Mouse (Mus musculus) stomach, postnatal 0 days (tissue): ENCODE data around the gene Wasl. TPM values are rescaled to one million over a fixed set of nuclear protein-coding genes. Genes with fewer than 3 reads are reported as not detected.

Experiments
- ATAC-seq: fragments of 200-750 bp; cut with Nextera tagmentation; 2 replicates; pipeline ENCODE4 v1.8.0; 2017; ENCODE audit not compliant: low FRiP score, low TSS enrichment
- DNase-seq: peaks from one replicate; pipeline ENCODE4 v3.0.0-alpha.2; 2016; ENCODE audit warnings: low spot score
- H3K27ac ChIP-seq: fragments of 300-500 bp; sonication (generic); replicated peaks from 2 replicates; pipeline ENCODE4 v1.5.1; 2014; ENCODE audit warnings: mild to moderate bottlenecking, control low read depth
- H3K27me3 ChIP-seq: fragments of 300-500 bp; sonication (generic); 2 replicates; pipeline ENCODE4 v1.6.1; 2014; ENCODE audit warnings: low read length; ENCODE audit not compliant: control insufficient read depth, insufficient read depth
- H3K36me3 ChIP-seq: fragments of 300-500 bp; sonication (generic); 2 replicates; pipeline ENCODE4 v1.6.1; 2014; ENCODE audit warnings: low read length, mixed read lengths; ENCODE audit not compliant: control insufficient read depth, insufficient read depth
- H3K4me1 ChIP-seq: fragments of 300-500 bp; sonication (generic); replicated peaks from 2 replicates; pipeline ENCODE4 v1.6.1; 2014; ENCODE audit warnings: antibody characterized with exemption; ENCODE audit not compliant: control insufficient read depth, insufficient read depth
- H3K4me2 ChIP-seq: fragments of 300-500 bp; sonication (generic); replicated peaks from 2 replicates; pipeline ENCODE4 v1.6.1; 2014; ENCODE audit warnings: low read depth, mild to moderate bottlenecking, control low read depth, moderate library complexity
- H3K4me3 ChIP-seq: fragments of 300-500 bp; sonication (generic); 2 replicates; pipeline ENCODE4 v1.5.1; 2014; ENCODE audit warnings: low read depth, low read length, control low read depth
- H3K9ac ChIP-seq: fragments of 300-500 bp; sonication (generic); 2 replicates; pipeline ENCODE4 v1.6.1; 2014; ENCODE audit warnings: mild to moderate bottlenecking, low read length, control low read depth, mixed read lengths
- H3K9me3 ChIP-seq: fragments of 300-500 bp; sonication (generic); 2 replicates; pipeline ENCODE4 v1.6.1; 2016; ENCODE audit warnings: low read length; ENCODE audit not compliant: control insufficient read depth
- CTCF ChIP-seq: IDR thresholded peaks from 2 replicates; pipeline ENCODE4 v1.5.1; 2016; ENCODE audit warnings: antibody characterized with exemption, low read depth, mild to moderate bottlenecking, moderate library complexity
- EP300 ChIP-seq: optimal IDR thresholded peaks from 2 replicates; pipeline ENCODE3; 2016; ENCODE audit warnings: antibody characterized with exemption
- WGBS: fragments of 180-500 bp; shearing (Covaris S2); extraction: QIAGEN DNeasy Blood & Tissue Kit; methylation state at CpG from one replicate; pipeline ENCODE4 v1.1.7; 2014; 5-methylcytosine and 5-hydroxymethylcytosine counted together
- polyA plus RNA-seq: library from polyadenylated mRNA; unstranded; fragments of >200 nt; fragmentation: Nextera tagmentation; extraction: Ambion mirVana; gene quantifications from 2 replicates; pipeline ENCODE4 v1.2.1, GENCODE M21; 2015

Gene Wasl
- polyA plus RNA-seq, 1 experiment from 2014 or later: 80.9 TPM

DNA sequence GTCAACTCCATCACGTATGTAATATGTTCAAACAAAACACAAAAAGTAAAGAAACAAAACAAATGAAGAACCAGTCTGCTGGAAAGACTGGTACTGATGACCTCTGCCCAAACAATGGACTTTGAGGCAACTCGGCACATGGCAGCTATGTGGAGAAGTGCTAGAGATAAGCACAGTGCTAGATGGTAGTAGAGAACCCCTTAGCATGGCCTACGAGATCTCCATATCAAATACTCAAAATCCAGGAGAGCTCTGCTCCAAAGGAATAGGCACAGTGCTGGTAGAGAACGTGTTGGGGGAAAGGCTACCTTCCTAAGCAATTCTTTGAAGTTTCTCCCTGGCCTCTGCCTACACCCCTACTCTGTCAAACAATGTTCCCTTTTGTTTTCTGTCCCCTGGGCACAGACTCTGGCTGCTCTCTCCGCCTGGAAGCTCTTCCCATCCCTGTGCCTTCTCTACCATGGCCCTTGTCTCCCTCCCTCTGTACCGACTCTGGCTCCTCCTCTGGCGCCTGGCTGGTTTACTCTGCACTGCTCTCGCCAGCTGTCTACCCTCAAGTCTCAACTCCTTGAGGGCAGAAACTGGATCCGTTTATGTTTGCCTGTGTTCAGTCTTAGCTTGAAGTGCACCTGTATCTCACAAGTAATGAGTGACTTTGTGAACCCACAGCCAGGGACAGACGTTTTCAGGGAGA, 73.1 kb downstream of the Wasl start:
- Histone ChIP-seq H3K9ac (no peak overlapping the region), H3K4me1 (no peaks in the 10 kb centered on the region), H3K27ac (no peak overlapping the region), H3K9me3 (no peaks in the 10 kb centered on the region), H3K4me2 (no peak overlapping the region), H3K27me3 (no peaks in the 10 kb centered on the region), H3K4me3 (no peak overlapping the region), H3K36me3 (no peaks in the 10 kb centered on the region)
- no peak for DNase-seq
- ATAC-seq: no peak
- 38% methylated on average over 10 of the region's 10 CpGs for WGBS
- no peak for TF ChIP-seq CTCF
- TF ChIP-seq EP300: no peak

DNA sequence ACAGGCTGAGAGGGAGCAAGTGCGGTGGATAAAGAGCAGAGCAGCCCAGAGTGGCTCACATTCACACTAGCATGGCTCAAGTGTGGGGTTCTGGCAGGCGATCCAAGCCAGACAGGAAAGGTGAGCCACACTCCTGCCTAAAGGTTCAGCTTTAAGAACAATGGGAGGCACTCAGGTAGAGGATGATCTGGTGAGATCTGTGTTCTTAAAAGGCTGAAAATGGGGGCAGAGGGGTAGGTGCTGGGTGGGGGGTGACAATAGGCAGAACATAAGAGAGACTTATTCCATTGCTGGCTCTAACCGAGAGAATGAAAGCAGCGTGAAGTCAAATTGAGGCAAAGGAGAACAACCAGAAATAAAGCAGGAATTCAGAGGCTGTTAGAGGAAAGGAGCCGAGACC, 74.5 kb downstream of the Wasl start:
- Histone ChIP-seq H3K9me3 (no peaks in the 10 kb centered on the region), H3K4me1 (no peaks in the 10 kb centered on the region), H3K9ac (no peak overlapping the region), H3K27ac (no peak overlapping the region), H3K4me3 (no peak overlapping the region), H3K4me2 (no peak overlapping the region), H3K36me3 (no peaks in the 10 kb centered on the region), H3K27me3 (no peaks in the 10 kb centered on the region)
- no peak for DNase-seq
- ATAC-seq: no peak
- TF ChIP-seq EP300 (no peak), CTCF (no peak)
- 93% methylated on average over 5 of the region's 5 CpGs for WGBS

DNA sequence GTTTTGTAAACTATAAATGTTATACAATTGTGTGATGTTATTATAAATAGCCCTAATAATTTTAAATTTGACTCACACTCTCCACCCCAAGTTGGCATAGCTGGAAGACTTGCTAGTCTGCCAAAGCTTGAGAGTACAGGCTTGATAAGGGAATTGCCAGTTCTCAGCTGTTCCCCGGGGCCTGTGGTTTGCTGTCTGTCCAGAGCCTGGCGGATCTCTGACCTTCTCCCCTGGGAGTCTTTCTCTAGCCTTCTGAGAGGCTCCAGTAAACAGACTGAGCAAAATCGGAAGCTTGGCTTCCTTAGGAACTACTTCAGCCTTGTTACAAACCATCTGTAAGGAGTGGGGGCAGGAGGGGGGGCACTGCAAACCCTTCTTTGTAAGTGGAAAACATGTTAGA, 77.9 kb downstream of the Wasl start:
- Histone ChIP-seq H3K9me3 (no peaks in the 10 kb centered on the region), H3K27me3 (no peaks in the 10 kb centered on the region), H3K4me2 (no peak overlapping the region), H3K4me1 (no peaks in the 10 kb centered on the region), H3K4me3 (no peak overlapping the region), H3K36me3 (no peaks in the 10 kb centered on the region), H3K27ac (no peak overlapping the region), H3K9ac (no peak overlapping the region)
- no peak for TF ChIP-seq CTCF
- no peak for TF ChIP-seq EP300
- ATAC-seq: no peak
- DNase-seq: no peak
- WGBS: 26% methylated on average over 3 of the region's 3 CpGs

DNA sequence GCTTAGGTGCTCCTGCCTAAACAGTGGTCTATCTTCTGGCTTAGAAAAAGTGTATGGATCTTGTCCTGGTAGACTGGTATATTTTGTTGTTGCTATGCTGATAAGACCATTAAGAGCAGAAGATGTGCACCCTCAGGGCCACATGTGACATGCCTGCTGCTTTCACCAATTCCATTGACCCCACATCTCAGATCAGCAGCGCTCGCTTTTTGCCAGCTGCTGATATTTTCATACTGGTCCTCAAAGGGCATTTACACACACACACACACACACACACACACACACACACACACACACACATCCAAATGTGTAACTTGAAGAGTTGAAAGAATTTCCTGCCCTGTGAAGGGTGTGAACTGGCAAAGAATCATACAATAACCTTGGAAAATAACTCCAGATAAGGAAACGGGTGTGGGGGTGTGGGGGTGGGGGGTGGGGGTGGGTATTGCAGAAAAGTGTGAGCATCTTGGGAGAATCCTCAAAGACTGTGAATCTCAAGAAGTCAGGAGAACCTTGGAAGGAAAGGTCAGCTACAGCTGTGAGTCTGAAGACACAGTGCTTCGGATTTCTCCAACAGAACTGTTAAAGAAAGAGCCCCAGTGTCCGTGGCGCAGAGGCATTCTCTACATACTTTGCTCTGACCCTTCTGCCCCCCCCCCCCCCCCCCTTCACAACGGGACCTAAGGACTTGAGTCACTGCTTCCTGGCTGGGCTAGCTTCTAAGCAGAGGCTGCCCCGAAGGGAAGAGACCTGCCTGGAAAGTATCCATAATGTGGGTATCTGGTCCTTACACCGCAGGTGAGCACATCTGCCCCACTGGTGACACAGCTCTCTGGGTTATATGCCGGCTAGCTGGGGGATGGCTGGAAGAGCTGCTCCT, 79.1 kb downstream of the Wasl start:
- DNase-seq: no peak
- Histone ChIP-seq H3K4me2 (no peak overlapping the region), H3K4me3 (no peak overlapping the region), H3K36me3 (no peaks in the 10 kb centered on the region), H3K27ac (no peak overlapping the region), H3K27me3 (no peaks in the 10 kb centered on the region), H3K9me3 (no peaks in the 10 kb centered on the region), H3K9ac (no peak overlapping the region), H3K4me1 (no peaks in the 10 kb centered on the region)
- no peak for ATAC-seq
- 34% methylated on average over 10 of the region's 10 CpGs for WGBS
- TF ChIP-seq CTCF: no peak
- TF ChIP-seq EP300: no peak

DNA sequence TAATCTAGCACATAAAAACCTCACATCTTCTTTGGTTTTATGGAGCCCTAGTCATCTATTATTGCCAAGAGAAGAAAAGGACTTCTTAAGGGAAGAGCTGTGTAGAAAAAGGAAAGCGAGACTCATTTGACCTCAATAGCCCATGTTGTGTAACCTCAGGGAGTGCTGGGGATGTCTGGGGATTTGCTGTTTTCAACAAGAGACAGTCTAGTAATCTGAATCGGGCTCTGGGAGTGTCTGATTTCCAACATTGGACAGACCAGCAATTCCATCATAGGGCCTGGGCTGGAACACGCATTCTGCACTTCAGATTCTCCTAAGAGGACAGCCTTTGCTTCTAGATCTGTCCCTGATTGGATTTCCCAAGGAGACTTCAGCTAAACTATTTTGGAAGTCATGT, 81.4 kb downstream of the Wasl start:
- Histone ChIP-seq H3K9me3 (no peaks in the 10 kb centered on the region), H3K4me2 (no peak overlapping the region), H3K4me3 (no peak overlapping the region), H3K27me3 (no peaks in the 10 kb centered on the region), H3K27ac (no peak overlapping the region), H3K4me1 (no peaks in the 10 kb centered on the region), H3K9ac (no peak overlapping the region), H3K36me3 (no peaks in the 10 kb centered on the region)
- DNase-seq (no peak), ATAC-seq (no peak)
- WGBS: 81% methylated on average over 3 of the region's 3 CpGs
- no peak for TF ChIP-seq CTCF
- TF ChIP-seq EP300: no peak

DNA sequence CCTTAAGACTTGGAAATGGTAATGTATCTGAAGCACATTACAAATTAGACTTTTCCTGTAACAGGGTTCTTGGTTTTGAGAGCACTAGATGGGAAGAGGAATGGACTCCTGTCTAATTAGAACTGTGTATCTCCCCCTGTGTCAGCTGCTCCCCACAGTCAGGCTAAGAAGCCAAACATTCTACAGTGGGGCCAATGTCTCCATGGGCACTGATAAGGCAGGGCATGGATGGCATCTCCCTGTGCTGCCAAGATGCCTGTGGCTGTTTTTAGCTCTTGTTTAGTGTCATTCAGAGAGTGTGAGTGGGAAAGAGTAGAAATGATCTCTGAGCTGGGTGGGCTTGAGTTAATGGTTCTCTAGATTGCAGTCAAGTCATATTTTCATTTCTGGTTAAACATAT, 91.5 kb downstream of the Wasl start:
- TF ChIP-seq EP300 (no peak), CTCF (no peak)
- H3K36me3 ChIP-seq: no peaks in the 10 kb centered on the region
- H3K9ac ChIP-seq: no peak overlapping the region
- DNase-seq (no peak), ATAC-seq (no peak)
- no peak overlapping the region for H3K4me2 ChIP-seq
- H3K4me1 ChIP-seq: no peaks in the 10 kb centered on the region
- no peak overlapping the region for H3K27ac ChIP-seq
- no peak overlapping the region for H3K4me3 ChIP-seq
- no peaks in the 10 kb centered on the region for H3K27me3 ChIP-seq
- H3K9me3 ChIP-seq: no peaks in the 10 kb centered on the region
